Mouse (Mus musculus): Measurements from ENCODE around the gene Sarnp. TPM values are rescaled to one million over a fixed set of nuclear protein-coding genes. Genes with fewer than 3 reads are reported as not detected.
A peak's percentile ranks its signal among the peaks of the same experiment; 100 is the strongest.

Gene Sarnp
- polyA plus RNA-seq, 1 experiment from 2014 or later: 250 TPM

DNA sequence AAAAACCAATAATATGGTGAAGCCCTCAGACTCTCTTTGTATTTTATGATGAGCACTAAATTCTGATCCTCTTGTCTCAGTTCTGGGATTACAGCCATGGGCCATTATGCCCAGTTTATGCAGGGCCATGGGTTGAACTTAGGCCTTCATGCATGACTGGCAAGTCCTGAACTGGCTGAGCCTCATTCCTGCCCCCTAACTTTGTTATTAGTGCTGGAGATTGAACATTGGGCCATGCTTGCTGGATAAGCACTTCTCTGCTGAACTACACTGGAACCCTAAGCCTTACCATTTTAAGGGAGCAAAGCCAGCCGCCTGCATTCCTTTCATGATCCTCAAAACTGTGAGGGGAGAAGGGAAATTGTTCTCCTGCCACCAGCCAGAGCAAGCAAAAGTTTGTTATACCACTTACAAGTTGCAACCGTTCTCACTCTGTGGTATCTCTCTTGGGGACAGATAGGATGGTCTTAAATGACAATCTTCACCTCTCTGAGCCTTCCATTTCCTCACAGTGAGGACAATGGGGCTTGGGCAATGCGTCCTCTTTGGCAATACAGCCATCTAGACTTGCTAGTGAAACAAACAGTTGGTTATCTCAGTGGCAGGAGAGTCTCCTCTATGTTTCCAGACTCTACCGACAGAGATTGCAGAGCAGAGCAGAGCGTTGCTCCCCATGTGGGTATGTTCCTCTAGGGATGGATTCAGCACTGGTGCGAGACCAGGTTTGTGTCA lies 82.8 kb downstream of the Sarnp start:
- Histone ChIP-seq H3K9ac (ENCODE audit: low read depth, low read length) (no peak overlapping the region), H3K27ac (ENCODE audit: low read depth, low read length) (no peak overlapping the region), H3K27me3 (replicated peaks; ENCODE audit: control insufficient read depth, insufficient read depth, low read length) (peaks cover 18% of the 10 kb centered on the region), H3K9me3 (ENCODE audit: control insufficient read depth, low read length) (no peaks in the 10 kb centered on the region), H3K36me3 (ENCODE audit: control insufficient read depth, insufficient read depth, low read length) (no peaks in the 10 kb centered on the region), H3K4me3 (ENCODE audit: low read depth, low read length) (no peak overlapping the region), H3K4me1 (replicated peaks; ENCODE audit: control insufficient read depth, insufficient read depth, low read length) (no peaks in the 10 kb centered on the region; the same call in 1 of the 2 replicates), H3K4me2 (no peak overlapping the region)
- DNase-seq (ENCODE audit: low spot score): no peak
- no peak for ATAC-seq (replicated peaks; ENCODE audit: low FRiP score)
- 60% methylated on average over 6 of the region's 6 CpGs for WGBS

- 86% methylated on average over 3 of the region's 3 CpGs for WGBS
Observed at GRCm38 (mm10) chr10:128900698-128901097, 83.6 kb downstream of the Sarnp start, which contains the start of gene Cd63. TSS of gene Cd63 (plus strand) at chr10:128900989.

GRCm38 (mm10) chr10:128901409-128901808 lies 84.3 kb downstream of the Sarnp start:
- Histone ChIP-seq H3K4me1 (replicated peaks; ENCODE audit: control insufficient read depth, insufficient read depth, low read length) (no peaks in the 10 kb centered on the region), H3K4me3 (ENCODE audit: low read depth, low read length) (no peak overlapping the region), H3K9ac (ENCODE audit: low read depth, low read length) (no peak overlapping the region), H3K27ac (ENCODE audit: low read depth, low read length) (no peak overlapping the region), H3K4me2 (no peak overlapping the region), H3K36me3 (ENCODE audit: control insufficient read depth, insufficient read depth, low read length) (no peaks in the 10 kb centered on the region), H3K9me3 (ENCODE audit: control insufficient read depth, low read length) (no peaks in the 10 kb centered on the region), H3K27me3 (replicated peaks; ENCODE audit: control insufficient read depth, insufficient read depth, low read length) (peaks cover 7% of the 10 kb centered on the region)
- 53% methylated on average over 1 of the region's 1 CpGs for WGBS
- ATAC-seq (replicated peaks; ENCODE audit: low FRiP score): peak; percentile 37; the same call in 1 of the 2 replicates
- no peak for DNase-seq (ENCODE audit: low spot score)

More at GRCm38 (mm10) chr10:128900698-128901097, 83.6 kb downstream of the Sarnp start, which contains the start of gene Cd63:
- DNase-seq (ENCODE audit: low spot score) (no peak), ATAC-seq (replicated peaks; ENCODE audit: low FRiP score) (peak; percentile 35; the same call in 1 of the 2 replicates)
- H3K27me3 ChIP-seq (replicated peaks; ENCODE audit: control insufficient read depth, insufficient read depth, low read length): peaks cover 14% of the 10 kb centered on the region
- no peak within 1 kb of the TSS for H3K9ac ChIP-seq (ENCODE audit: low read depth, low read length)
- H3K4me3 ChIP-seq (ENCODE audit: low read depth, low read length): no peak within 1 kb of the TSS
- no peaks in the 10 kb centered on the region for H3K36me3 ChIP-seq (ENCODE audit: control insufficient read depth, insufficient read depth, low read length)
- no peaks in the 10 kb centered on the region for H3K9me3 ChIP-seq (ENCODE audit: control insufficient read depth, low read length)
- no peak within 1 kb of the TSS for H3K4me2 ChIP-seq
- H3K4me1 ChIP-seq (replicated peaks; ENCODE audit: control insufficient read depth, insufficient read depth, low read length): no peaks in the 10 kb centered on the region; the same call in 1 of the 2 replicates
- H3K27ac ChIP-seq (ENCODE audit: low read depth, low read length): no peak within 1 kb of the TSS

DNA sequence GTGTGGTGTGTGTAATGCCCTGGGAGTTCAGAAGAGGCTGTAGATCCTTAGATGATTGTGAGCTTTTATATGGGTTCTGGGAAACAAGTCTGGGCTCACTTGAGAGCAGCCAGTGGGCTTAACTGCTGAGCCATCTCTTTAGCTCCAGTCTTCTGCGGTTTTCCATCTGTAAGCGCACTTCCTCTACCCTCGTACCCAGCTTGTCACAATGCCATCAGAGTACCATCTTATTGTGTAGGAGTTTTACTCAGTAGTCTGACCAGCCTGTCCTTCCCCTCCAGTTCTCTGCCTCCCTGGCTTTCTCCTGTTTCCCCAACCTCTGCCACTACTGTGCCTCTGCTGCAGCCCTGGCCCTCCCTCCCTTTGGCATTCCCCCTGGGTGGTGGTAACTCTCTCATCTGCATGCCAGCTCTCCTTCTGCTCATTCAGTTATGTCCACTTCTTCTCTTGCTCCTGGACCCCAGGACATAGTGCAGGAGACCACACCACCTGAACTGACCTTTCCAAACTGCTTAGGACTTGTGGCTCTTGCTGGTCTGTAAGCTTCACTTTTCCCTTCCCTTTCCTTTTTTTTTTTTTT lies 85.4 kb downstream of the Sarnp start:
- DNase-seq (ENCODE audit: low spot score) (no peak), ATAC-seq (replicated peaks; ENCODE audit: low FRiP score) (no peak)
- no peaks in the 10 kb centered on the region for H3K9me3 ChIP-seq (ENCODE audit: control insufficient read depth, low read length)
- WGBS: 60% methylated on average over 3 of the region's 3 CpGs
- H3K27ac ChIP-seq (ENCODE audit: low read depth, low read length): no peak overlapping the region
- H3K27me3 ChIP-seq (replicated peaks; ENCODE audit: control insufficient read depth, insufficient read depth, low read length): no peaks in the 10 kb centered on the region; the same call in 1 of the 2 replicates
- H3K36me3 ChIP-seq (ENCODE audit: control insufficient read depth, insufficient read depth, low read length): no peaks in the 10 kb centered on the region
- H3K4me1 ChIP-seq (replicated peaks; ENCODE audit: control insufficient read depth, insufficient read depth, low read length): no peaks in the 10 kb centered on the region
- H3K4me2 ChIP-seq: no peak overlapping the region
- no peak overlapping the region for H3K4me3 ChIP-seq (ENCODE audit: low read depth, low read length)
- H3K9ac ChIP-seq (ENCODE audit: low read depth, low read length): no peak overlapping the region

DNA sequence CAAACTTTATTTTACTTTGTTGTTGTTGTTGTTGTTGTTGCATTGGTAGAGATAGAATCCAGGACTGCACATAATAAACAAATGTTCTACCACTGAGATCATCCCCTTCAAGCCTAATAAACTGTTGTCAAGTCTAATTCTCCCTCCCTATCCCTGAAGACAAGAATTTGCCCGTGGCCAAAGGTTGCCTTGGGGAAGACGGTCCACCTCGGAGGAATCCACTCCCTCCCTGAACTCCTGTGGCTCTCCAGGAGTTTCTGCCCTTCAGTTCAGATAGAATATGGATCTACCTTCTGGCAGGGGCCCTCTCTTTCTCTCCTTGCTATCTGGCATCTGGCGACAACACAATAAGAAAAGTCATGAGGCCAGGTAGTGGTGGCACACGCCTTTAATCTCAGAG lies 87.7 kb downstream of the Sarnp start:
- no peak overlapping the region for H3K4me3 ChIP-seq (ENCODE audit: low read depth, low read length)
- DNase-seq (ENCODE audit: low spot score): no peak
- ATAC-seq (replicated peaks; ENCODE audit: low FRiP score): no peak
- WGBS: 74% methylated on average over 5 of the region's 5 CpGs
- H3K27me3 ChIP-seq (replicated peaks; ENCODE audit: control insufficient read depth, insufficient read depth, low read length): peaks cover 3% of the 10 kb centered on the region; the same call in 1 of the 2 replicates
- no peaks in the 10 kb centered on the region for H3K9me3 ChIP-seq (ENCODE audit: control insufficient read depth, low read length)
- no peak overlapping the region for H3K9ac ChIP-seq (ENCODE audit: low read depth, low read length)
- no peak overlapping the region for H3K27ac ChIP-seq (ENCODE audit: low read depth, low read length)
- H3K4me1 ChIP-seq (replicated peaks; ENCODE audit: control insufficient read depth, insufficient read depth, low read length): no peaks in the 10 kb centered on the region; the same call in 1 of the 2 replicates
- H3K36me3 ChIP-seq (ENCODE audit: control insufficient read depth, insufficient read depth, low read length): no peaks in the 10 kb centered on the region
- no peak overlapping the region for H3K4me2 ChIP-seq

DNA sequence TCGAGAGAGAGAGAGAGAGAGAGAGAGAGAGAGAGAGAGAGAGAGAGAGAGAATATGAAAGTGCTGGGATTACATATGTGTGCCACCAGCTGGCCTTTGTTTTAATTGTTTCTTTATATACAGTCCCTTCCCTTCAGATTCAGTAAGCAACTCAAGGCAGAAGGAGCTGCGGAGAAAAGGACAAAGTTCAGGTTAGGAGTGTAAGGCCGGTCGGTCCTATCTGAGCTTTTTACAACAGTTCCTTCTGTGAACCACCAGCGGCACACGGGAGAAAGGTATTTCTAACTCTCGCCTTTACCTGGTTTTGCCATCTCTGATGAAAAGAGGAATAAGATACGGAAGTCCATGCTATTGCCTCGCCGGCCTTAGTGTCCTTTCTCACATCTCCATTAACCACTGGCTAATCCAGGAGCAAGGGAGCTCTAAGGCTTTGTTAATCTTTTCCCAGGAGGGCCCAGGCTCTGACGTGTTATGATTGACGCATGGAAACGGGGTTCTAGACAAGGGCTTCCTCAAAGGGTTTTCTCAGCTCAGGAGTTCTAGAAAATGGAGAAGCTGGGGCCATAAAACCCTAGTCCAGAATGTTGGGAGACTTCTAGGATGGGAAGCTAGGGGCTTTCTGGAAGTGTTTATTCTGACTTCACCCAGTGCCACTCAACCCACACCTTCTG lies 91.8 kb downstream of the Sarnp start:
- Histone ChIP-seq H3K4me1 (replicated peaks; ENCODE audit: control insufficient read depth, insufficient read depth, low read length) (peaks cover 5% of the 10 kb centered on the region), H3K36me3 (ENCODE audit: control insufficient read depth, insufficient read depth, low read length) (peaks cover 3% of the 10 kb centered on the region; the same call in 1 of the 2 replicates), H3K4me2 (peak overlapping the region; percentile 86), H3K9me3 (ENCODE audit: control insufficient read depth, low read length) (no peaks in the 10 kb centered on the region), H3K9ac (ENCODE audit: low read depth, low read length) (peak overlapping the region; percentile 65), H3K4me3 (ENCODE audit: low read depth, low read length) (peak overlapping the region; percentile 71), H3K27ac (ENCODE audit: low read depth, low read length) (no peak overlapping the region), H3K27me3 (replicated peaks; ENCODE audit: control insufficient read depth, insufficient read depth, low read length) (peaks cover 3% of the 10 kb centered on the region; the same call in 1 of the 2 replicates)
- no peak for ATAC-seq (replicated peaks; ENCODE audit: low FRiP score)
- DNase-seq (ENCODE audit: low spot score): no peak
- WGBS: 68% methylated on average over 13 of the region's 13 CpGs

DNA sequence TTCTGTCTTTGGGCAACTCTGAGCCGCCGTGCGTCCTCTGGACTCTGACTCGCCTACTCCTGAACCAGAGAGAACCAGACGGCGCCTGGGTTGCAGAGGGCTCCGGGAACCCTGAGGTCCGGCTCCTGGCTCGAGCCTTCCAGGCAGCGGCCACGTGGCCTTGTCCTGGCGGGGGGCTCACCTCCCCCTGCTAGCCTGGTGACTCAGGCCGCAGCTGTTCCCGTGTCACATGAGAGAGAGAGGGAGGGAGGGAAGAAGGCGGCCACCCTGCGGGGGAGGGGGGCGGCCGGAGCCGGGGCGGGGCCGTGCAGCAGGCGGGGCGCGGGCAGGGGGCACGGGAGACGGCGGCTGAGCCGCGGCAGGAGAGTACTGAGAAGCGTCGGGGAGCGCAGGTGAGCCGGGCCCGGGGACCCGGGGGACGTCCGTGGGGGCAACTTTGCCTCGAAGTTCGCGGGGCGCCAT lies 92.5 kb downstream of the Sarnp start:
- peaks cover 5% of the 10 kb centered on the region for H3K4me1 ChIP-seq (replicated peaks; ENCODE audit: control insufficient read depth, insufficient read depth, low read length)
- peak overlapping the region; percentile 51; the same call in 1 of the 2 replicates for H3K27ac ChIP-seq (ENCODE audit: low read depth, low read length)
- H3K4me3 ChIP-seq (ENCODE audit: low read depth, low read length): peak overlapping the region; percentile 71
- ATAC-seq (replicated peaks; ENCODE audit: low FRiP score) (peak; percentile 68), DNase-seq (ENCODE audit: low spot score) (peak; percentile 83)
- H3K36me3 ChIP-seq (ENCODE audit: control insufficient read depth, insufficient read depth, low read length): peaks cover 7% of the 10 kb centered on the region
- H3K27me3 ChIP-seq (replicated peaks; ENCODE audit: control insufficient read depth, insufficient read depth, low read length): peaks cover 3% of the 10 kb centered on the region; the same call in 1 of the 2 replicates
- H3K9ac ChIP-seq (ENCODE audit: low read depth, low read length): peak overlapping the region; percentile 65
- peak overlapping the region; percentile 86 for H3K4me2 ChIP-seq
- no peaks in the 10 kb centered on the region for H3K9me3 ChIP-seq (ENCODE audit: control insufficient read depth, low read length)
- WGBS: 2% methylated on average over 35 of the region's 41 CpGs

- peaks cover 5% of the 10 kb centered on the region for H3K4me1 ChIP-seq (replicated peaks; ENCODE audit: control insufficient read depth, insufficient read depth, low read length)
- WGBS: 2% methylated on average over 64 of the region's 66 CpGs
- ATAC-seq (replicated peaks; ENCODE audit: low FRiP score) (peak; percentile 35; the same call in 1 of the 2 replicates), DNase-seq (ENCODE audit: low spot score) (peak; percentile 69)
- peak overlapping the region; percentile 65 for H3K9ac ChIP-seq (ENCODE audit: low read depth, low read length)
- peak overlapping the region; percentile 51; the same call in 1 of the 2 replicates for H3K27ac ChIP-seq (ENCODE audit: low read depth, low read length)
- peaks cover 7% of the 10 kb centered on the region for H3K36me3 ChIP-seq (ENCODE audit: control insufficient read depth, insufficient read depth, low read length)
- H3K4me2 ChIP-seq: peak overlapping the region; percentile 86
- peak overlapping the region; percentile 71 for H3K4me3 ChIP-seq (ENCODE audit: low read depth, low read length)
- H3K27me3 ChIP-seq (replicated peaks; ENCODE audit: control insufficient read depth, insufficient read depth, low read length): peaks cover 3% of the 10 kb centered on the region; the same call in 1 of the 2 replicates
- no peaks in the 10 kb centered on the region for H3K9me3 ChIP-seq (ENCODE audit: control insufficient read depth, low read length)
Observed at GRCm38 (mm10) chr10:128910066-128910841, 93.1 kb downstream of the Sarnp start.
